Comparison of ENCODE assay signal across 8 mouse cellular contexts in genomic region chr4:129188041-129188659, GRCm38 (mm10). TPM values are rescaled to one million over a fixed set of nuclear protein-coding genes. Genes with fewer than 3 reads are reported as not detected.
DNase-seq lines count a peak whose midpoint lies in the region; ATAC-seq and TF ChIP-seq lines count a peak whose summit lies in the region.

No protein-coding gene starts in this region.

- TF ChIP-seq CTCF in left cerebral cortex, adult 2 months (IDR thresholded peaks at IDR 0.05) = no peak
- TF ChIP-seq CTCF in hindbrain, postnatal 0 days (IDR thresholded peaks at IDR 0.05; ENCODE audit: low read depth) = no peak

- no peaks in the 10 kb centered on the region for H3K9me3 ChIP-seq in embryonic facial prominence, embryonic 11.5 days (replicated peaks; ENCODE audit: control insufficient read depth, low read length)
- H3K9me3 ChIP-seq in hindbrain, postnatal 0 days (ENCODE audit: low read length) = no peaks in the 10 kb centered on the region

- H3K9ac ChIP-seq in embryonic facial prominence, embryonic 11.5 days (replicated peaks; ENCODE audit: low read length) = peak overlapping the region; percentile 90
- H3K9ac ChIP-seq in hindbrain, postnatal 0 days (replicated peaks; ENCODE audit: low read length) = peak overlapping the region; percentile 89

- H3K4me3 ChIP-seq in left cerebral cortex, adult 2 months = peak overlapping the region; percentile 80
- peak overlapping the region; percentile 92 for H3K4me3 ChIP-seq in embryonic facial prominence, embryonic 11.5 days (ENCODE audit: low read depth, low read length)
- peak overlapping the region; percentile 87 for H3K4me3 ChIP-seq in hindbrain, postnatal 0 days (ENCODE audit: low read length)

- 0 out of 2 replicates have a peak, but pooled peaks cover 2% of the 10 kb centered on the region for H3K4me1 ChIP-seq in embryonic facial prominence, embryonic 11.5 days (ENCODE audit: control insufficient read depth, insufficient read depth, low read length)
- peaks cover 11% of the 10 kb centered on the region for H3K4me1 ChIP-seq in hindbrain, postnatal 0 days (ENCODE audit: insufficient read depth, low read length)

- no peaks in the 10 kb centered on the region for H3K27me3 ChIP-seq in embryonic facial prominence, embryonic 11.5 days (ENCODE audit: control insufficient read depth, insufficient read depth, low read length)
- H3K27me3 ChIP-seq in hindbrain, postnatal 0 days (ENCODE audit: insufficient read depth, low read length) = no peaks in the 10 kb centered on the region

- no peak for ATAC-seq in embryonic facial prominence, embryonic 11.5 days (replicated peaks; ENCODE audit: insufficient number of reproducible peaks, low FRiP score, low TSS enrichment, low read depth)
- ATAC-seq in hindbrain, postnatal 0 days = no peak

- peak overlapping the region; percentile 60 for H3K4me2 ChIP-seq in embryonic facial prominence, embryonic 11.5 days (ENCODE audit: low read depth, low read length)
- peak overlapping the region; percentile 79 for H3K4me2 ChIP-seq in hindbrain, postnatal 0 days (ENCODE audit: low read depth, low read length)

- no peak for DNase-seq in left cerebral cortex, adult 2 months (ENCODE audit: extremely low spot score in 1 of 2, low spot score in 2 of 2)
- no peak for DNase-seq in left cerebral cortex, adult 18-20 months (ENCODE audit: low spot score in 2 of 2)
- DNase-seq in embryonic facial prominence, embryonic 11.5 days (ENCODE audit: low spot score) = peak; percentile 8
- DNase-seq in hindbrain, postnatal 0 days (ENCODE audit: low spot score) = no peak
- peak; percentile 13 for DNase-seq in naive thymus-derived CD4-positive, alpha-beta T cell, adult 2 months (ENCODE audit: low read depth)
- DNase-seq in cerebellum, postnatal 10 days = no peak
- no peak for DNase-seq in left cerebral cortex, adult 9 months (ENCODE audit: low spot score in 2 of 2)
- no peak for DNase-seq in embryo, embryonic 10 days (ENCODE audit: low spot score)

- peak overlapping the region; percentile 97 for H3K27ac ChIP-seq in left cerebral cortex, adult 2 months
- peak overlapping the region; percentile 89 for H3K27ac ChIP-seq in embryonic facial prominence, embryonic 11.5 days (replicated peaks; ENCODE audit: low read depth, low read length)
- peak overlapping the region; percentile 81; the same call in 1 of the 2 replicates for H3K27ac ChIP-seq in hindbrain, postnatal 0 days

- 45% methylated on average over 5 of the region's 5 CpGs for WGBS in embryonic facial prominence, embryonic 11.5 days
- WGBS in hindbrain, postnatal 0 days = 44% methylated on average over 5 of the region's 5 CpGs

- intact Hi-C loops in left cerebral cortex, adult 2 months (cut with DNase I) = no loop called here

- H3K36me3 ChIP-seq in embryonic facial prominence, embryonic 11.5 days (replicated peaks; ENCODE audit: control insufficient read depth, insufficient read depth, low read depth, low read length) = no peaks in the 10 kb centered on the region
- no peaks in the 10 kb centered on the region for H3K36me3 ChIP-seq in hindbrain, postnatal 0 days (ENCODE audit: insufficient read depth, low read length)

RNA-seq across cellular contexts. Expression of gene S100pbp, which starts 1.4 kb away (rescaled TPM):
- total RNA-seq in left cerebral cortex, adult 2 months (2021) = 10 to 100 TPM; 33.9 to 34.5 TPM
- total RNA-seq in left cerebral cortex, adult 18-20 months (2021) = 10 to 100 TPM; 37.1 to 38.3 TPM
- 22.8 and 24.5 TPM in 2 replicates for polyA plus RNA-seq in embryonic facial prominence, embryonic 11.5 days (2014; fragmentation: Nextera tagmentation; extraction: Ambion mirVana)
- 35.9 and 36.8 TPM in 2 replicates for total RNA-seq in hindbrain, postnatal 0 days (2014; rRNA removed)
- 16.2 and 16.9 TPM in 2 replicates for polyA plus RNA-seq in hindbrain, postnatal 0 days (2015; fragmentation: Nextera tagmentation; extraction: Ambion mirVana)

RNA-seq across cellular contexts. Expression of gene Yars, which starts 1.4 kb away (rescaled TPM):
- total RNA-seq in left cerebral cortex, adult 2 months (2021) = 10 to 100 TPM; 87.4 to 93.1 TPM
- 100 to 1,000 TPM in 1 of 2 experiments, 10 to 100 TPM in 1; 83.9 to 102 TPM for total RNA-seq in left cerebral cortex, adult 18-20 months (2021)
- 91.1 and 95.3 TPM in 2 replicates for polyA plus RNA-seq in embryonic facial prominence, embryonic 11.5 days (2014; fragmentation: Nextera tagmentation; extraction: Ambion mirVana)
- total RNA-seq in hindbrain, postnatal 0 days (2014; rRNA removed) = 56.0 and 79.6 TPM in 2 replicates
- 101 and 102 TPM in 2 replicates for polyA plus RNA-seq in hindbrain, postnatal 0 days (2015; fragmentation: Nextera tagmentation; extraction: Ambion mirVana)

RNA-seq across cellular contexts. Expression of gene Fndc5, which starts 51.4 kb away (rescaled TPM):
- 10 to 100 TPM; 54.0 to 58.1 TPM for total RNA-seq in left cerebral cortex, adult 2 months (2021)
- 10 to 100 TPM; 55.0 to 63.3 TPM for total RNA-seq in left cerebral cortex, adult 18-20 months (2021)
- 2.8 and 3.8 TPM in 2 replicates for polyA plus RNA-seq in embryonic facial prominence, embryonic 11.5 days (2014; fragmentation: Nextera tagmentation; extraction: Ambion mirVana)
- 33.5 and 38.4 TPM in 2 replicates for total RNA-seq in hindbrain, postnatal 0 days (2014; rRNA removed)
- polyA plus RNA-seq in hindbrain, postnatal 0 days (2015; fragmentation: Nextera tagmentation; extraction: Ambion mirVana) = 19.6 and 20.1 TPM in 2 replicates

Comparison
In these comparisons a context has a peak if more than half of its experiments do, and no peak if none do; other contexts are left out.
1. DNase-seq: peak in embryonic facial prominence, embryonic 11.5 days (single experiment) and naive thymus-derived CD4-positive, alpha-beta T cell, adult 2 months (single experiment); none in left cerebral cortex, adult 2 months (0 of 2), left cerebral cortex, adult 18-20 months (0 of 2), hindbrain, postnatal 0 days (single experiment), cerebellum, postnatal 10 days (0 of 2), left cerebral cortex, adult 9 months (0 of 2) and embryo, embryonic 10 days (single experiment).
2. Peak in every context shown above with its lines, with median percentiles within 50 percentile points of each other: H3K27ac ChIP-seq and H3K4me3 ChIP-seq.